Mouse (Mus musculus) heart, adult 2 months (tissue): ENCODE measurements around the gene Zdhhc17. TPM values are rescaled to one million over a fixed set of nuclear protein-coding genes. Genes with fewer than 3 reads are reported as not detected.

ENCODE experiments used
- DNase-seq, 2 experiments: peaks; one replicate each; pipeline ENCODE4 v3.0.0; 2021
- H3K27ac ChIP-seq: fragments of 200-600 bp; 2 replicates; pipeline ENCODE4 v1.8.1; 2022
- H3K27me3 ChIP-seq: fragments of 200-500 bp; 2 replicates; pipeline ENCODE4 v1.6.1; 2012; ENCODE audit warnings: mild to moderate bottlenecking, low read length, inconsistent platforms, mixed read lengths; ENCODE audit not compliant: control insufficient read depth, insufficient read depth
- H3K36me3 ChIP-seq: fragments of 200-500 bp; 2 replicates; pipeline ENCODE4 v1.6.1; 2012; ENCODE audit warnings: low read length, inconsistent platforms; ENCODE audit not compliant: control insufficient read depth, insufficient read depth
- H3K4me1 ChIP-seq: fragments of 200-500 bp; 2 replicates; pipeline ENCODE4 v1.6.1; 2011; ENCODE audit warnings: low read length; ENCODE audit not compliant: control insufficient read depth, insufficient read depth
- H3K4me3 ChIP-seq: fragments of 200-600 bp; 2 replicates; pipeline ENCODE4 v1.8.1; 2022
- H3K79me2 ChIP-seq: fragments of 200-500 bp; replicated peaks from 2 replicates; pipeline ENCODE4 v1.6.1; 2012; ENCODE audit warnings: mild to moderate bottlenecking, inconsistent platforms, low read length, moderate library complexity, mixed read lengths; ENCODE audit not compliant: control insufficient read depth, insufficient read depth
- H3K9ac ChIP-seq: fragments of 200-500 bp; 2 replicates; pipeline ENCODE4 v1.6.1; 2012; ENCODE audit warnings: low read depth, mild to moderate bottlenecking, control low read depth, inconsistent platforms, low read length, mixed read lengths
- CTCF ChIP-seq: fragments of 200-600 bp; IDR thresholded peaks from 2 replicates; pipeline ENCODE4 v1.8.1; 2022; ENCODE audit warnings: antibody characterized with exemption, mild to moderate bottlenecking, moderate library complexity
- EP300 ChIP-seq: fragments of 200-500 bp; IDR thresholded peaks from 2 replicates; pipeline ENCODE4 v1.6.1; 2011; ENCODE audit warnings: low read depth, low read length, control low read depth; ENCODE audit not compliant: insufficient read depth
- POLR2A ChIP-seq: fragments of 200-500 bp; IDR thresholded peaks from 2 replicates; pipeline ENCODE4 v1.6.1; 2011; ENCODE audit warnings: mild to moderate bottlenecking, low read depth, low read length, control low read depth; ENCODE audit not compliant: insufficient read depth
- WGBS: fragments of 180-500 bp; shearing (Covaris S2); methylation state at CpG from one replicate; pipeline ENCODE4 v1.1.7; 2018; 5-methylcytosine and 5-hydroxymethylcytosine counted together
- intact Hi-C: fragments of 180-260 bp; cut with DNase I; formaldehyde crosslinking; loops from one replicate; pipeline ENCODE4 v1.15.1; 2025
- polyA plus RNA-seq: library from polyadenylated mRNA; depleted of rRNA; stranded (reverse); fragments of >200 nt; gene quantifications from 2 replicates; pipeline ENCODE4 v1.2.3, GENCODE M21; 2012
- total RNA-seq, 2 experiments: library from RNA; stranded (reverse); gene quantifications; 2 replicates each; pipeline ENCODE4 v1.2.3; 2021

The Zdhhc17 gene
- total and polyA plus RNA-seq, 3 experiments: 19.0 to 27.6 (median 20.5) TPM

- Histone ChIP-seq H3K79me2 (0 out of 2 replicates have a peak, but pooled peaks cover 2% of the 10 kb centered on the region), H3K27ac (peak overlapping the region; percentile 100), H3K4me1 (peaks cover 1% of the 10 kb centered on the region; the same call in 1 of the 2 replicates), H3K36me3 (no peaks in the 10 kb centered on the region), H3K9ac (peak overlapping the region; percentile 97), H3K4me3 (peak overlapping the region; percentile 96), H3K27me3 (no peaks in the 10 kb centered on the region)
- TF ChIP-seq EP300: no peak
- peak; percentile 22 to 38 for DNase-seq
- WGBS: 2% methylated on average over 19 of the region's 19 CpGs
- intact Hi-C loops: loop anchor here (2.0 kb wide), 2 partner anchors 18 to 92 kb away; no protein-coding TSS in a partner anchor
Observed at GRCm38 (mm10) chr10:111010480-111011225, 713 bp upstream of the Zdhhc17 start.

- no peak for DNase-seq
- H3K27ac ChIP-seq: peak overlapping the region; percentile 100
- no peaks in the 10 kb centered on the region for H3K27me3 ChIP-seq
- H3K9ac ChIP-seq: peak overlapping the region; percentile 97
- H3K36me3 ChIP-seq: no peaks in the 10 kb centered on the region
- intact Hi-C loops: loop anchor here (5.0 kb wide), 1 partner anchor 153 kb away; the partner anchor contains the start of gene Osbpl8
- 0% methylated on average over 28 of the region's 28 CpGs for WGBS
- TF ChIP-seq POLR2A: no peak
- no peak for TF ChIP-seq EP300
- no peak for TF ChIP-seq CTCF
- H3K4me3 ChIP-seq: peak overlapping the region; percentile 96
- peaks cover 1% of the 10 kb centered on the region; the same call in 1 of the 2 replicates for H3K4me1 ChIP-seq
- 0 out of 2 replicates have a peak, but pooled peaks cover 2% of the 10 kb centered on the region for H3K79me2 ChIP-seq
Observed at GRCm38 (mm10) chr10:111009113-111009640, 763 bp downstream of the Zdhhc17 start.

- peaks cover 1% of the 10 kb centered on the region; the same call in 1 of the 2 replicates for H3K4me1 ChIP-seq
- H3K27ac ChIP-seq: no peak overlapping the region
- H3K36me3 ChIP-seq: no peaks in the 10 kb centered on the region
- TF ChIP-seq EP300 (no peak), CTCF (no peak), POLR2A (no peak)
- H3K27me3 ChIP-seq: no peaks in the 10 kb centered on the region
- no peak overlapping the region for H3K4me3 ChIP-seq
- DNase-seq: no peak
- intact Hi-C loops: loop anchor here (5.0 kb wide), 1 partner anchor 155 kb away; the partner anchor contains the start of gene Osbpl8
- WGBS: 68% methylated on average over 4 of the region's 4 CpGs
- no peak overlapping the region for H3K9ac ChIP-seq
- 0 out of 2 replicates have a peak, but pooled peaks cover 2% of the 10 kb centered on the region for H3K79me2 ChIP-seq
Observed at GRCm38 (mm10) chr10:111007687-111008086, 2.3 kb downstream of the Zdhhc17 start.

- intact Hi-C loops: loop anchor here (5.0 kb wide), 1 partner anchor 156 kb away; the partner anchor contains the start of gene Osbpl8
- Histone ChIP-seq H3K27me3 (no peaks in the 10 kb centered on the region), H3K9ac (no peak overlapping the region), H3K27ac (no peak overlapping the region), H3K79me2 (0 out of 2 replicates have a peak, but pooled peaks cover 2% of the 10 kb centered on the region), H3K36me3 (no peaks in the 10 kb centered on the region), H3K4me1 (peaks cover 1% of the 10 kb centered on the region; the same call in 1 of the 2 replicates), H3K4me3 (no peak overlapping the region)
- TF ChIP-seq CTCF (no peak), EP300 (no peak), POLR2A (no peak)
- no peak for DNase-seq
- WGBS: 33% methylated on average over 14 of the region's 14 CpGs
Observed at GRCm38 (mm10) chr10:111005611-111006488, 4.1 kb downstream of the Zdhhc17 start.

- Histone ChIP-seq H3K79me2 (0 out of 2 replicates have a peak, but pooled peaks cover 2% of the 10 kb centered on the region), H3K36me3 (no peaks in the 10 kb centered on the region), H3K4me3 (no peak overlapping the region), H3K27me3 (no peaks in the 10 kb centered on the region), H3K27ac (no peak overlapping the region), H3K9ac (no peak overlapping the region), H3K4me1 (peaks cover 1% of the 10 kb centered on the region)
- peak in 1 of 2 experiments; percentile 14 for DNase-seq
- intact Hi-C loops: no loop called here
- WGBS: 79% methylated on average over 6 of the region's 6 CpGs
- no peak for TF ChIP-seq POLR2A
- TF ChIP-seq CTCF: no peak
- no peak for TF ChIP-seq EP300
Observed at GRCm38 (mm10) chr10:111004220-111004619, 5.7 kb downstream of the Zdhhc17 start.
